ENCODE assay signal across 26 mouse cellular contexts in genomic region chr8:122644175-122644954, GRCm38 (mm10). TPM values are rescaled to one million over a fixed set of nuclear protein-coding genes. Genes with fewer than 3 reads are reported as not detected.
"Had no signal": no experiment of that assay in that cellular context is flagged by ENCODE, and none has a peak within 500 bp of the region (broad histone marks: within the 10 kb centered on the region; RNA-seq: fewer than 3 reads in every experiment).

No protein-coding gene starts in this region.

- H3K9me3 ChIP-seq: liver, embryonic 13.5 days; megakaryocyte, embryonic 14.5 days; midbrain, embryonic 10.5 days; midbrain, embryonic 13.5 days had no signal

- H3K4me2 ChIP-seq: liver, embryonic 13.5 days; midbrain, embryonic 13.5 days had no signal

- H3K27me3 ChIP-seq: liver, embryonic 13.5 days; megakaryocyte, embryonic 14.5 days; midbrain, embryonic 13.5 days had no signal

- ATAC-seq: midbrain, embryonic 13.5 days; midbrain, embryonic 16.5 days had no signal

- DNase-seq: kidney, adult 9 months; kidney, postnatal 14 days; kidney, postnatal 4 days; layer of hippocampus, adult 9-11 months; liver, embryonic 13.5 days; lung, adult 2 months; lung, postnatal 14 days; thymus, postnatal 25 days had no signal

- H3K9ac ChIP-seq: liver, embryonic 13.5 days; midbrain, embryonic 13.5 days had no signal

- H3K4me3 ChIP-seq: liver, embryonic 13.5 days; megakaryocyte, embryonic 14.5 days; midbrain, embryonic 10.5 days; midbrain, embryonic 13.5 days had no signal

- H3K27ac ChIP-seq: liver, embryonic 13.5 days; macrophage; midbrain, embryonic 10.5 days; midbrain, embryonic 13.5 days; stomach, postnatal 0 days had no signal

RNA-seq across cellular contexts. Expression of gene Pabpn1l, which starts 21.8 kb away (rescaled TPM):
- total RNA-seq: layer of hippocampus, adult 18-20 months; left cerebral cortex, adult 18-20 months; left cerebral cortex, postnatal 25 days; liver, adult 2 months; monocyte, adult 5-6 weeks had no signal
- polyA plus RNA-seq: limb, embryonic 11.5 days; liver, adult 2 months; liver, embryonic 13.5 days; liver, embryonic 16.5 days; lung, adult 2 months; lung, embryonic 16.5 days; macrophage; midbrain, embryonic 10.5 days; midbrain, embryonic 13.5 days; midbrain, embryonic 16.5 days; neural tube, embryonic 11.5 days; neural tube, embryonic 14.5 days; small intestine, adult 2 months; stomach, embryonic 14.5 days had no signal
